Mouse (Mus musculus) midbrain, embryonic 12.5 days (tissue): ENCODE results near the gene Gm10762. TPM values are rescaled to one million over a fixed set of nuclear protein-coding genes. Genes with fewer than 3 reads are reported as not detected.

Experiments
- ATAC-seq: fragments of 200-750 bp; cut with Nextera tagmentation; 2 replicates; pipeline ENCODE4 v1.8.0; 2017; ENCODE audit warnings: low read depth, moderate TSS enrichment, moderate library complexity; ENCODE audit not compliant: low FRiP score
- H3K27ac ChIP-seq: fragments of 300-500 bp; sonication (generic); replicated peaks from 2 replicates; pipeline ENCODE4 v1.5.1; 2016; ENCODE audit warnings: mild to moderate bottlenecking
- H3K27me3 ChIP-seq: fragments of 300-500 bp; sonication (generic); 2 replicates; pipeline ENCODE4 v1.6.1; 2016; ENCODE audit warnings: mild to moderate bottlenecking
- H3K36me3 ChIP-seq: fragments of 300-500 bp; sonication (generic); 2 replicates; pipeline ENCODE4 v1.6.1; 2016
- H3K4me1 ChIP-seq: fragments of 300-500 bp; sonication (generic); 2 replicates; pipeline ENCODE4 v1.6.1; 2016
- H3K4me2 ChIP-seq: fragments of 300-500 bp; sonication (generic); replicated peaks from 2 replicates; pipeline ENCODE4 v1.6.1; 2016; ENCODE audit warnings: mild to moderate bottlenecking, moderate library complexity
- H3K4me3 ChIP-seq: fragments of 300-500 bp; sonication (generic); 2 replicates; pipeline ENCODE4 v1.5.1; 2016; ENCODE audit warnings: mild to moderate bottlenecking
- H3K9ac ChIP-seq: fragments of 300-500 bp; sonication (generic); replicated peaks from 2 replicates; pipeline ENCODE4 v1.6.1; 2016; ENCODE audit warnings: mild to moderate bottlenecking, moderate library complexity
- H3K9me3 ChIP-seq: fragments of 300-500 bp; sonication (generic); 2 replicates; pipeline ENCODE4 v1.6.1; 2016; ENCODE audit warnings: mild to moderate bottlenecking
- WGBS: fragments of 180-500 bp; shearing (Covaris S2); methylation state at CpG from one replicate; pipeline ENCODE4 v1.1.7; 2016; 5-methylcytosine and 5-hydroxymethylcytosine counted together
- microRNA-seq: library from miRNA; unstranded; fragments of <30 nt; microRNA quantifications from one replicate; pipeline ENCODE4, GENCODE M21; 2017
- polyA plus RNA-seq: library from polyadenylated mRNA; unstranded; fragments of >200 nt; fragmentation: Nextera tagmentation; extraction: Ambion mirVana; gene quantifications from 2 replicates; pipeline ENCODE4 v1.2.1, GENCODE M21; 2016

Gene Gm10762
- polyA plus RNA-seq, 1 experiment from 2014 or later: 29.3 TPM

DNA sequence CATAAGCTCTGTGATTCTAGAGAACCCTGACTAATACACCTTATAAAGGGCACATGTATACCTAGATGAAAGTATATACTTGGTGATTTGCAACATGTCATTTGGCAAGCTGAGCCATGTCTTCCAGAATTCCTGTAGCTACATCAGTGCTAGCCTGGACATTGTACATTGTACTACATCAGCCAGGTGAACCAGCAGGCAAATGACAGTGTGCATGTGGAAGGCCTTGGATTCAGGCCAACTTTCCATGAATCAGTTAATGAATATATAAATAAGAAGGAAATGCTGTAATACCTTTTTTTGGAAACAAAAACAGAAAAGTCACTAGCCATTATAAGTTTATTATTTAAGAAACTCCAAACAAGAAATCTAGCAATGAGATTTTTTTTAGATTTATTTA lies 13.3 kb downstream of the Gm10762 start:
- H3K9ac ChIP-seq: no peak overlapping the region
- no peaks in the 10 kb centered on the region for H3K36me3 ChIP-seq
- no peaks in the 10 kb centered on the region for H3K27me3 ChIP-seq
- H3K27ac ChIP-seq: no peak overlapping the region
- no peaks in the 10 kb centered on the region for H3K4me1 ChIP-seq
- H3K9me3 ChIP-seq: no peaks in the 10 kb centered on the region
- no peak for ATAC-seq
- H3K4me3 ChIP-seq: no peak overlapping the region
- H3K4me2 ChIP-seq: no peak overlapping the region

DNA sequence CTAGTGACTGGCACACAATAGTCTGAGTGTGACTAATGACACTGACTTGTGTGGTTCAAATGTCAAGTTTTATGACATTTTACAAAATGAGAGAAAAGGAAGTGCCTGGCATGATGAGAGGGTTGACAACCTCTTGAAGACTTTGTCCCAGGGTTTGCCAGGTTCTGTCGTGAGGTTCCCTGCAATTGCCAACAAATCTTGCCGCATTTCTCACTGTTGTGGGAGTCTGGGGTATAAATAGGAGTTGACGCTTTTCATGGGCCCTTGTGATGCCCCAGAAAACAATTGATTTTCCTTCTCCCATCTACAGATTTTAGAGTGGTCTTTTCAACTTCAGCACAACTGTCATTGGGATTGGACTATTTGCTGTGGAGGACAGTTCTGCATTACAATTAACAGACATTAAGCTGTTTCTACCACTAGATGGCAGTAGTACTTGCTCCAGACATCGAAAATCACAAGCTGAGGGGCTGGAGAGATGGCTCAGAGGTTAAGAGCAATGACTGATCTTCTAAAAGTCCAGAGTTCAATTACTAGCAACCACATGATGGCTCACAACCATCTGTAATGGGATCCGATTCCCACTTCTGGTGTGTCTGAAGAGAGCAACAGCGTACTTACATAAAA lies 19.4 kb downstream of the Gm10762 start:
- H3K27ac ChIP-seq: no peak overlapping the region
- 0 out of 2 replicates have a peak, but pooled peaks cover 3% of the 10 kb centered on the region for H3K4me1 ChIP-seq
- whole genome bisulfite sequencing: 33% methylated on average over 6 of the region's 6 CpGs
- H3K36me3 ChIP-seq: no peaks in the 10 kb centered on the region
- H3K9ac ChIP-seq: no peak overlapping the region
- no peak overlapping the region for H3K4me3 ChIP-seq
- H3K9me3 ChIP-seq: no peaks in the 10 kb centered on the region
- 0 out of 2 replicates have a peak, but pooled peaks cover 6% of the 10 kb centered on the region for H3K27me3 ChIP-seq
- no peak for ATAC-seq
- no peak overlapping the region for H3K4me2 ChIP-seq

DNA sequence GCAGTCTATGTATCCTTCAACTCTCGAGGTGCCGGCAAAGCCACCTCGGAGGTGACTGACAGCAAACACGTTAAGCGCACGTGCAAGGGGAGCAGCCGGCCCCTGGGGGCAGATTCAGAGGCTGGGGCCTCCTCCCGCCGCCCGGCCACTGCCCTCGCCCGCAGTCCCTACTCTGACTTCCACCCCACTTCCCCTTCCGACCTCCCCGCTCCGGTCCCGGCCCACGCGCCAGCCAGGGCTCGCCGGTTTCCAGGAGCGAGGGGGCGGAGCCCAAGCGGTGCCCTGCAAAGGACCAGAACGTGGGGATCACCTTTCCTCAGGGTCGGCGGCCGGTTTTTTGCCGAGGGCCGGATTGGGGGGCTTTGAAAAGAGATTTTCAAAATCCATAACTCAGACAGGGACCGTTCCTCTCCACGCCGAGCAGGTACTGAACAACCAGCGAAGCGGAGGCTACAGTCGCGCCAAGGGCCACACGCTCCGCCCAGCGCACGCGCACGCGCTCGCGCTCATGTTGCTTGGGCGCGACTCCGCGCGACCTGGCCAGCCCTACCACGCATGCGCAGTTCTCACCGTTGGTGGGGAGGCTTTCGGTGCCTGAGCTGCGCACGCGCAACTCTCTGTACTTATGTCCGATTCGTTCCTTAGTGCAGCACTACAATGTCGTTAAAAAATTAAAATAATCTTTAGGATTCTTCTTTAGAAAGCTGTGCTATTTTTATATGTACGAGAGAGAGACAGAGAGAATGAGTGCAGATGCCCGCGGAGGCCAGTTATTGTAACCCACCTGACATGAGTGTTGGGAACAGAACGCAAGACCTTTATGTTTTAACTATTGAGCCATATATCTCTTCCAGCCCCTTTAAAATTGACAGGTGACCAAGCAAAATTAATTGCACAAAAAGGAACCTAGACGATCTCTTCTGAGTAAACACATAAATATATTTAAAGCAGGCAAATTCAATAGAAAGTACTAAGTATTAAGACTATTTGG lies 23.7 kb downstream of the Gm10762 start, which contains the start of gene Zc3h8:
Zc3h8 (minus strand) TSS at position 540 of the 991 bp plus-strand sequence.
- Histone ChIP-seq H3K36me3 (no peaks in the 10 kb centered on the region), H3K9ac (peak within 1 kb of the TSS; percentile 64), H3K4me1 (peaks cover 6% of the 10 kb centered on the region; the same call in 1 of the 2 replicates), H3K4me3 (peak within 1 kb of the TSS; percentile 76), H3K9me3 (no peaks in the 10 kb centered on the region), H3K27ac (peak within 1 kb of the TSS; percentile 82), H3K27me3 (0 out of 2 replicates have a peak, but pooled peaks cover 6% of the 10 kb centered on the region), H3K4me2 (peak within 1 kb of the TSS; percentile 79)
- 2% methylated on average over 65 of the region's 65 CpGs for WGBS
- peak; percentile 93 for ATAC-seq

DNA sequence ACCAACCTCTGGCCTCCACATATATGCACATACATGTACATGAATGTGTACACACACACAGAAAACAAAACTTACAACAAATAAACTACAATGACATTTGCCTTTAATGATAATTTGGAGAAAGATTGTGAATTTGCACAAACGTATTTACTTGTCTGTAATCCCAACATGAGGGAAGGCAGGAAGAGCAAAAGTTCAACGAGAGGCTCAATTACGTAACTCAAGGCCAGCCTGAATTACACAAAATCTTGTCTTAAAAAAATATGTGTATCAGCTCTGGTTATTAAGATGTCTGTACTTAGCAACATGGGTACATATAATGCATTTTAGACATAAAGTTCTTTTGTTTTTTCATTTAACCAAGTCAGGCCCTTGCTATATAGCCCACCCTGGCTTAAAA lies 31.3 kb downstream of the Gm10762 start:
- ATAC-seq: no peak
- H3K4me2 ChIP-seq: no peak overlapping the region
- no peaks in the 10 kb centered on the region for H3K4me1 ChIP-seq
- H3K27ac ChIP-seq: no peak overlapping the region
- 96% methylated on average over 3 of the region's 3 CpGs for WGBS
- H3K4me3 ChIP-seq: no peak overlapping the region
- 0 out of 2 replicates have a peak, but pooled peaks cover 15% of the 10 kb centered on the region for H3K36me3 ChIP-seq
- H3K9ac ChIP-seq: no peak overlapping the region
- H3K9me3 ChIP-seq: no peaks in the 10 kb centered on the region
- H3K27me3 ChIP-seq: no peaks in the 10 kb centered on the region

DNA sequence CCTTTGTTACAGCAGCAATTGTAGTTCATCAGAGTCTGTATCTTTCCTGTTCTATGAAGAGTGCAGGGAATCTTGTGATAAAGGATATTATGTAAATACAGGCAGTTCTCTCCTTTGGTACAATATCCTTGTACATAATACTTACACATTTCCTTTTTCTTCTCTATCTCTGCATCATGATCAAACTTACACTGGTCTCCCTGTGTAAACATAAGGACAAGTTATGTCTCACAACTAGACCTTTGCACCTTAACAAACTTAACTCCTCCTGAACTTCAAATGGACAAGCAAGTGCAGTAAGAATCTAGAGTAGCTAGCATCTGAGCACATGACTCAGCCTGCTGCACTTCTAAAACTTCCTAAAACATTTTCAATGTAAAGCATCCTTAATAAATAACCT lies 36.8 kb downstream of the Gm10762 start:
- Histone ChIP-seq H3K36me3 (peaks cover 30% of the 10 kb centered on the region), H3K9me3 (no peaks in the 10 kb centered on the region), H3K9ac (no peak overlapping the region), H3K4me2 (no peak overlapping the region), H3K4me1 (no peaks in the 10 kb centered on the region), H3K27me3 (no peaks in the 10 kb centered on the region), H3K4me3 (no peak overlapping the region), H3K27ac (no peak overlapping the region)
- no peak for ATAC-seq

DNA sequence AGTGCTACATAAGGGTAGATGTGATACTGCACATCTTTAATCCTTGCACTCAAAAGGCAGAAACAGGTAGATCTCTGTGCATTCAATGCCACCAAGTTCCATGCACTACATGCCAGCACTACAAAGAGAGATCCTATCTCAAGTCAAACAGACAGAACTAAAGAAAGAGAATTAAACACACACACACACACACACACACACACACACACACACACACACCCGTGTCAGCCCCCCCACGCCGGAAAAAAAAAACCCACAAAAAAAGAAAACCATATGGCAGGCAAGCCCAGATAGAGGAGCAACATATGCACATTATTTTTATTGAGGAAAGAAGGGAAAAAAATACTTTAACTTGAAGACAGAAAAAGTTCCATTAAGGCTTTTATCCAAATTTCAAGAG lies 39.1 kb downstream of the Gm10762 start:
- ATAC-seq: no peak
- no peaks in the 10 kb centered on the region for H3K4me1 ChIP-seq
- 76% methylated on average over 3 of the region's 3 CpGs for WGBS
- peaks cover 30% of the 10 kb centered on the region for H3K36me3 ChIP-seq
- H3K27me3 ChIP-seq: no peaks in the 10 kb centered on the region
- no peak overlapping the region for H3K4me3 ChIP-seq
- H3K4me2 ChIP-seq: no peak overlapping the region
- H3K9me3 ChIP-seq: no peaks in the 10 kb centered on the region
- H3K27ac ChIP-seq: no peak overlapping the region
- no peak overlapping the region for H3K9ac ChIP-seq

DNA sequence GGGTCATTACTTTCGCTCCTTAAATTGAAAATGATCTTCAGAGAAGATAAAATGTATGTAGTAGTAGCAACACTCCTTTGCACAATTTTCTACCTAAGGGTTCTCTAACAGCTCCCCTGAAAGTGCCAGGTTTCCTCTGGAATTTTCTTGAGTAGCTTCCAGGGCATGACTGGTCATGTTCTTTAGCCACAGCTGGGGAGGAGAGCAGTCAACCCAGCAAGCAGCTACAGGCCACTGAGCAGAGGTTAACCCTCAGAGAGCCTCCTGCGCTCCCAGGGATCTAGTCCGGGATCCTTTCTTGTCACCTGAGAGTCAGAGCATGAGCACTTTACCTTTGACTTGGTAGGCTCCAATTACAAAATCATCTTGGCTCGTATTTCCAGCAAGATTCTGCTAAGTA lies 42.7 kb downstream of the Gm10762 start:
- WGBS: 91% methylated on average over 4 of the region's 4 CpGs
- Histone ChIP-seq H3K4me2 (no peak overlapping the region), H3K9ac (no peak overlapping the region), H3K9me3 (no peaks in the 10 kb centered on the region), H3K36me3 (peaks cover 17% of the 10 kb centered on the region), H3K27me3 (no peaks in the 10 kb centered on the region), H3K4me3 (no peak overlapping the region), H3K27ac (no peak overlapping the region), H3K4me1 (no peaks in the 10 kb centered on the region)
- no peak for ATAC-seq

Small RNA genes lying within 50 kb of the gene (microRNA-seq; reads per million reads assigned to microRNA genes)
- gene Gm22859: not detected

Other genes with a start within 250 kb of the Gm10762 start
- 33.2 and 34.3 TPM in 2 replicates for gene Tmem87b, start 149.6 kb downstream of the Gm10762 start, polyA plus RNA-seq
- gene Fbln7, start 104.7 kb downstream of the Gm10762 start, polyA plus RNA-seq: 1.9 and 2.2 TPM in 2 replicates
- gene Zc3h8, start 23.6 kb downstream of the Gm10762 start, polyA plus RNA-seq: 9.2 TPM in 2 replicates
- 4.3 TPM in 2 replicates for gene Zc3h6, start 323 bp downstream of the Gm10762 start, polyA plus RNA-seq
- gene Vinac1, start 80.4 kb upstream of the Gm10762 start, polyA plus RNA-seq: 0.24 and 0.31 TPM in 2 replicates
- gene Ttl, start 98.2 kb upstream of the Gm10762 start, polyA plus RNA-seq: 15.1 and 16.8 TPM in 2 replicates
- gene Polr1b, start 133.3 kb upstream of the Gm10762 start, polyA plus RNA-seq: 27.2 and 27.3 TPM in 2 replicates
- 23.1 and 24.2 TPM in 2 replicates for gene Chchd5, start 162.0 kb upstream of the Gm10762 start, polyA plus RNA-seq
- 60.1 and 60.4 TPM in 2 replicates for gene Slc20a1, start 231.0 kb upstream of the Gm10762 start, polyA plus RNA-seq